Mouse (Mus musculus) ovary, postnatal 14 days (tissue): ENCODE results near the gene Rala.
"Not testable (repeated sequence)": the region's sequence is repeated elsewhere in the genome, so short reads cannot be mapped to it uniquely, and the experiment has no call there.

Source experiments
- DNase-seq: peaks from one replicate; pipeline ENCODE4 v3.0.0; 2022; ENCODE audit warnings: low spot score

Rala gene

GRCm38 (mm10) chr13:17944078-17944917 lies at the start of gene Rala:
Gene Rala (minus strand): TSS chr13:17944239.
- peak; percentile 91 for DNase-seq

GRCm38 (mm10) chr13:17993515-17993847 lies 49.4 kb upstream of the Rala start:
- no peak for DNase-seq

GRCm38 (mm10) chr13:17992697-17993514 lies 48.9 kb upstream of the Rala start, which contains the start of gene Yae1d1:
Gene Yae1d1 (minus strand): TSS chr13:17993349.
- DNase-seq: peak; percentile 93

GRCm38 (mm10) chr13:17992009-17992408 lies 48.0 kb upstream of the Rala start:
- DNase-seq: no peak

GRCm38 (mm10) chr13:17983194-17983593 lies 39.2 kb upstream of the Rala start:
- peak; percentile 22 for DNase-seq

GRCm38 (mm10) chr13:17982634-17983033 lies 38.6 kb upstream of the Rala start:
- DNase-seq: no peak

GRCm38 (mm10) chr13:17976854-17977739 lies 33.1 kb upstream of the Rala start:
- no peak for DNase-seq

- no peak for DNase-seq
These were observed 31.9 kb upstream of the Rala start for GRCm38 (mm10) chr13:17975891-17976290.

- DNase-seq: no peak
These were observed 31.4 kb upstream of the Rala start for GRCm38 (mm10) chr13:17975457-17975856.

GRCm38 (mm10) chr13:17974734-17975133 lies 30.7 kb upstream of the Rala start:
- DNase-seq: no peak

- DNase-seq: no peak
These were observed 16.6 kb upstream of the Rala start for GRCm38 (mm10) chr13:17960613-17961012.

- no peak for DNase-seq
These were observed 10.2 kb upstream of the Rala start for GRCm38 (mm10) chr13:17954282-17954681.

- not testable (repeated sequence) for DNase-seq
These were observed 6.5 kb upstream of the Rala start for GRCm38 (mm10) chr13:17950581-17950980.

- DNase-seq: no peak
These were observed 5.5 kb upstream of the Rala start for GRCm38 (mm10) chr13:17949555-17949954.

- DNase-seq: peak; percentile 9
These were observed 547 bp downstream of the Rala start for GRCm38 (mm10) chr13:17943306-17944077.

GRCm38 (mm10) chr13:17942338-17942737 lies 1.7 kb downstream of the Rala start:
- no peak for DNase-seq

- DNase-seq: no peak
These were observed 36.7 kb downstream of the Rala start for GRCm38 (mm10) chr13:17907309-17907708.

- DNase-seq: no peak
These were observed 42.6 kb downstream of the Rala start for GRCm38 (mm10) chr13:17901474-17901873.

- no peak for DNase-seq
These were observed 43.4 kb downstream of the Rala start for GRCm38 (mm10) chr13:17900641-17901040.

- DNase-seq: no peak
These were observed 47.0 kb downstream of the Rala start for GRCm38 (mm10) chr13:17897040-17897439.

- DNase-seq: no peak
These were observed 52.5 kb downstream of the Rala start for GRCm38 (mm10) chr13:17891545-17891944.
